Mouse (Mus musculus): ENCODE results near the gene Robo3. TPM values are rescaled to one million over a fixed set of nuclear protein-coding genes. Genes with fewer than 3 reads are reported as not detected.

The Robo3 gene
- total and polyA plus RNA-seq, 2 experiments from 2014 or later = 0.12 TPM; not detected in 1

DNA sequence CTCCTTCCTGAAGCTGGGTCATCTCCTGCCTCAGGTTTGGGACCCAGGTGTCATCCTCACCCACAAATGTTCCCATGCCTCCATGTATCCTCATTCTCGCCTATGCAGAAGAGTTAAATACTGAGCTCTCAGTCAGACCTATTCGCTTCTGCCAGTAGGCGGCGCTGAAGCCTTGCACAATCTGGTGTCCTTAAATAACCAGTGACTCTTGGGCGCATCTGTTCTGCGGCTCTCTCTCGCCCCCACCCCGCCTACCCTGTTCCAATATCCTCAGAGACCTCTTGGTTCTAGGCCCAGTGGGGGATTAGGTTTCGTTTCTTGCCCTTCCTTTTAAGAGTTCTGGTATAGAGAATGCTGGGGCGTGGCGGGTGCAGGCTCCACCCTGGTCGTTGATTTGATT, 2.5 kb downstream of the Robo3 start:
- DNase-seq (ENCODE audit: low spot score) = peak; percentile 84
- TF ChIP-seq CTCF (IDR thresholded peaks at IDR 0.05; ENCODE audit: low read depth) = peak; percentile 95
- no peak for TF ChIP-seq EP300 (IDR thresholded peaks at IDR 0.05; ENCODE audit: low read depth)
- Histone ChIP-seq H3K27ac (ENCODE audit: low read depth) (no peak overlapping the region), H3K9me3 (replicated peaks; ENCODE audit: control insufficient read depth, low read length) (no peaks in the 10 kb centered on the region), H3K27me3 (ENCODE audit: control insufficient read depth, insufficient read depth, low read length) (peaks cover 75% of the 10 kb centered on the region), H3K4me3 (ENCODE audit: low read depth, low read length) (no peak overlapping the region), H3K9ac (replicated peaks; ENCODE audit: low read depth, low read length) (no peak overlapping the region), H3K4me2 (ENCODE audit: low read depth, low read length) (peak overlapping the region; percentile 33), H3K4me1 (ENCODE audit: control insufficient read depth, insufficient read depth) (0 out of 2 replicates have a peak, but pooled peaks cover 4% of the 10 kb centered on the region), H3K36me3 (replicated peaks; ENCODE audit: control insufficient read depth, insufficient read depth, low read length) (no peaks in the 10 kb centered on the region)
- 1% methylated on average over 12 of the region's 12 CpGs for WGBS
- ATAC-seq (ENCODE audit: insufficient read depth, low read depth) = peak; percentile 78

GRCm38 (mm10) chr9:37429326-37429725, 3.7 kb downstream of the Robo3 start:
- no peak for DNase-seq (ENCODE audit: low spot score)
- H3K9ac ChIP-seq (replicated peaks; ENCODE audit: low read depth, low read length) = no peak overlapping the region
- no peaks in the 10 kb centered on the region for H3K36me3 ChIP-seq (replicated peaks; ENCODE audit: control insufficient read depth, insufficient read depth, low read length)
- H3K4me3 ChIP-seq (ENCODE audit: low read depth, low read length) = no peak overlapping the region
- TF ChIP-seq CTCF (IDR thresholded peaks at IDR 0.05; ENCODE audit: low read depth) (no peak), EP300 (IDR thresholded peaks at IDR 0.05; ENCODE audit: low read depth) (no peak)
- H3K9me3 ChIP-seq (replicated peaks; ENCODE audit: control insufficient read depth, low read length) = no peaks in the 10 kb centered on the region
- peaks cover 62% of the 10 kb centered on the region for H3K27me3 ChIP-seq (ENCODE audit: control insufficient read depth, insufficient read depth, low read length)
- ATAC-seq (ENCODE audit: insufficient read depth, low read depth) = no peak
- H3K4me2 ChIP-seq (ENCODE audit: low read depth, low read length) = no peak overlapping the region
- H3K4me1 ChIP-seq (ENCODE audit: control insufficient read depth, insufficient read depth) = 0 out of 2 replicates have a peak, but pooled peaks cover 4% of the 10 kb centered on the region
- H3K27ac ChIP-seq (ENCODE audit: low read depth) = no peak overlapping the region
- WGBS = 25% methylated on average over 26 of the region's 26 CpGs

DNA sequence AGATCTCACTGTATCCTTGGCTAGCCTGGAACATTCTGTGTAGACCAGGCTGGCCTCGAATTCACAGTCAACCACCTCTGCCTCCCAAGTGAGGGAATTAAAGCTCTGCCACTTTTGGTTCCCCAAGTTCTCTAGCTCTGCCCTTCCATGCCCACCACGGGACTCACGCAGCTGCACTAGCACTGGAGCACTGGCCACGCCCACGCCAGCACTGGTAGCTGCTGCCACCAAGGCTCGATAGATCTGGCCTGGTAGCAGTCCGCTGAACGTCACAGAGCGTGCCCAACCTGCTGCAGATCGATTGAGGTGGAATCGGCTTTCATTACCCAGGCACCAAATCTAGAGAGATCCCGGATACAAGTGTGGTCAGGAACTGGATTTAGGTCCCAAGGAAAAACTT, 11.8 kb downstream of the Robo3 start:
- Histone ChIP-seq H3K4me3 (ENCODE audit: low read depth, low read length) (peak overlapping the region; percentile 33; the same call in 1 of the 2 replicates), H3K9me3 (replicated peaks; ENCODE audit: control insufficient read depth, low read length) (no peaks in the 10 kb centered on the region), H3K27me3 (ENCODE audit: control insufficient read depth, insufficient read depth, low read length) (no peaks in the 10 kb centered on the region), H3K4me1 (ENCODE audit: control insufficient read depth, insufficient read depth) (no peaks in the 10 kb centered on the region), H3K36me3 (replicated peaks; ENCODE audit: control insufficient read depth, insufficient read depth, low read length) (no peaks in the 10 kb centered on the region), H3K4me2 (ENCODE audit: low read depth, low read length) (peak overlapping the region; percentile 62), H3K27ac (ENCODE audit: low read depth) (no peak overlapping the region), H3K9ac (replicated peaks; ENCODE audit: low read depth, low read length) (0 out of 2 replicates have a peak overlapping the region, but pooled peaks have one; percentile 15)
- WGBS = 26% methylated on average over 12 of the region's 12 CpGs
- DNase-seq (ENCODE audit: low spot score) (no peak), ATAC-seq (ENCODE audit: insufficient read depth, low read depth) (peak; percentile 22; the same call in 1 of the 2 replicates)
- TF ChIP-seq EP300 (IDR thresholded peaks at IDR 0.05; ENCODE audit: low read depth) = no peak
- TF ChIP-seq CTCF (IDR thresholded peaks at IDR 0.05; ENCODE audit: low read depth) = no peak

GRCm38 (mm10) chr9:37420676-37421075, 12.4 kb downstream of the Robo3 start:
- no peaks in the 10 kb centered on the region for H3K4me1 ChIP-seq (ENCODE audit: control insufficient read depth, insufficient read depth)
- no peak overlapping the region for H3K27ac ChIP-seq (ENCODE audit: low read depth)
- TF ChIP-seq EP300 (IDR thresholded peaks at IDR 0.05; ENCODE audit: low read depth) = no peak
- TF ChIP-seq CTCF (IDR thresholded peaks at IDR 0.05; ENCODE audit: low read depth) = peak; percentile 67
- under 1% methylated on average over 27 of the region's 27 CpGs for WGBS
- peak overlapping the region; percentile 62 for H3K4me2 ChIP-seq (ENCODE audit: low read depth, low read length)
- ATAC-seq (ENCODE audit: insufficient read depth, low read depth) (peak; percentile 93), DNase-seq (ENCODE audit: low spot score) (peak; percentile 89)
- H3K9ac ChIP-seq (replicated peaks; ENCODE audit: low read depth, low read length) = 0 out of 2 replicates have a peak overlapping the region, but pooled peaks have one; percentile 15
- H3K9me3 ChIP-seq (replicated peaks; ENCODE audit: control insufficient read depth, low read length) = no peaks in the 10 kb centered on the region
- no peaks in the 10 kb centered on the region for H3K36me3 ChIP-seq (replicated peaks; ENCODE audit: control insufficient read depth, insufficient read depth, low read length)
- H3K4me3 ChIP-seq (ENCODE audit: low read depth, low read length) = peak overlapping the region; percentile 33
- H3K27me3 ChIP-seq (ENCODE audit: control insufficient read depth, insufficient read depth, low read length) = no peaks in the 10 kb centered on the region

DNA sequence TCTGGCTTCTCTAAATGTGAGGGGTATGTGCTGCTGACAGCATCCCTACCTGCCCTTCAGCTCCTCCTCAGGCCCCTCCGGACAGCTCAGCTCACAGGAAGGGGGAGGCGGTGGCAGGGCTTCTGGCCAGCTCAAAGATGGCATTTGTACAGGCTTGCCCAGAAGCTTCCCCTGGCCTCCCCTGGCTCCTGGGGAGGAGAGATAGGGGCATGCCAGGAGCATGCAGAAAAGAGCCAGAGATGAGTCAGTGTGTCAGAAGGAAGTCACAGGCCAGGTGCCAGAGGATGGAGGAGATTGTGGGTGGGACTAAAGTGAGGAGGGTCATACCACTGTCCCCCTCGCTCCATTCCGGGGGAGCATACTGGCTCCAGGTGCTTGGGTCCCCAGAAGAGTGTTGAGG, 14.3 kb downstream of the Robo3 start:
- H3K4me1 ChIP-seq (ENCODE audit: control insufficient read depth, insufficient read depth) = no peaks in the 10 kb centered on the region
- H3K4me2 ChIP-seq (ENCODE audit: low read depth, low read length) = no peak overlapping the region
- TF ChIP-seq EP300 (IDR thresholded peaks at IDR 0.05; ENCODE audit: low read depth) = no peak
- no peaks in the 10 kb centered on the region for H3K27me3 ChIP-seq (ENCODE audit: control insufficient read depth, insufficient read depth, low read length)
- 64% methylated on average over 4 of the region's 4 CpGs for WGBS
- H3K9ac ChIP-seq (replicated peaks; ENCODE audit: low read depth, low read length) = no peak overlapping the region
- H3K9me3 ChIP-seq (replicated peaks; ENCODE audit: control insufficient read depth, low read length) = no peaks in the 10 kb centered on the region
- H3K36me3 ChIP-seq (replicated peaks; ENCODE audit: control insufficient read depth, insufficient read depth, low read length) = no peaks in the 10 kb centered on the region
- no peak overlapping the region for H3K27ac ChIP-seq (ENCODE audit: low read depth)
- H3K4me3 ChIP-seq (ENCODE audit: low read depth, low read length) = no peak overlapping the region
- no peak for DNase-seq (ENCODE audit: low spot score)
- ATAC-seq (ENCODE audit: insufficient read depth, low read depth) = no peak

DNA sequence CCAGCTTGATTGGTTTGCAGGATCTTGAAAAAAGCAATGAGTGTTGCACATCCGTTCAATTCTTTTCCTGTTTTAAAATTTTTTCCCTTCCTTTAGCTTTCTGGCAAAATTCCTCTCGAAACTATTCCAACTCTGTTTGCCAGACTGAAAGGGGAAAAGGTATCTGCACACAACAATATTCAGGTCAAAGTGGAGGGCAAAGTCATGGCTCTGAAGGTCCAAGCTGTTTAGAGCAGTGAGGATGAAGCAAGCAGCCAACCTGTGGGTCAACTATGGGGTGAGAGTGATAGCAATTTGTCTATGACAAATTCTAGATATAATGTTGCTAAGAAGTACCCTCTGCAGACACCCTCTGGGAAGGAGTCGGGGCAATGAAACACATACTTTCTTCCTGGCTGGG, 18.4 kb downstream of the Robo3 start:
- 66% methylated on average over 3 of the region's 3 CpGs for WGBS

More for the DNA sequence above, 18.4 kb downstream of the Robo3 start:
- ATAC-seq (ENCODE audit: insufficient read depth, low read depth) (no peak), DNase-seq (ENCODE audit: low spot score) (no peak)
- TF ChIP-seq EP300 (IDR thresholded peaks at IDR 0.05; ENCODE audit: low read depth) (no peak), CTCF (IDR thresholded peaks at IDR 0.05; ENCODE audit: low read depth) (no peak)
- Histone ChIP-seq H3K4me3 (ENCODE audit: low read depth, low read length) (no peak overlapping the region), H3K9me3 (replicated peaks; ENCODE audit: control insufficient read depth, low read length) (no peaks in the 10 kb centered on the region), H3K27me3 (ENCODE audit: control insufficient read depth, insufficient read depth, low read length) (no peaks in the 10 kb centered on the region), H3K27ac (ENCODE audit: low read depth) (no peak overlapping the region), H3K4me1 (ENCODE audit: control insufficient read depth, insufficient read depth) (peaks cover 8% of the 10 kb centered on the region), H3K36me3 (replicated peaks; ENCODE audit: control insufficient read depth, insufficient read depth, low read length) (peaks cover 12% of the 10 kb centered on the region; the same call in 1 of the 2 replicates), H3K9ac (replicated peaks; ENCODE audit: low read depth, low read length) (no peak overlapping the region), H3K4me2 (ENCODE audit: low read depth, low read length) (no peak overlapping the region)

Measured in heart, postnatal 0 days (tissue).